Mouse (Mus musculus) E14TG2a.4 (cell line): ENCODE data around the gene Eci1.

Source experiments
- H3K27me3 ChIP-seq: 2 replicates; pipeline ENCODE4 v1.6.1; 2014; ENCODE audit warnings: low read length, control low read depth; ENCODE audit not compliant: insufficient read depth
- H3K36me3 ChIP-seq: 2 replicates; pipeline ENCODE4 v1.6.1; 2014; ENCODE audit warnings: low read length, control low read depth; ENCODE audit not compliant: insufficient read depth
- H3K4me1 ChIP-seq: replicated peaks from 2 replicates; pipeline ENCODE4 v1.6.1; 2014; ENCODE audit warnings: low read depth, low read length, control low read depth
- H3K4me3 ChIP-seq: replicated peaks from 2 replicates; pipeline ENCODE4 v1.5.1; 2014; ENCODE audit warnings: mild to moderate bottlenecking, low read length
- H3K9me3 ChIP-seq: 2 replicates; pipeline ENCODE4 v1.6.1; 2014; ENCODE audit warnings: low read length, control low read depth
- CTCF ChIP-seq: conservative IDR thresholded peaks from 2 replicates; pipeline ENCODE4 v1.5.1; 2014; ENCODE audit warnings: low read length
- NANOG ChIP-seq: IDR thresholded peaks from 2 replicates; pipeline ENCODE4 v1.6.1; 2014; ENCODE audit warnings: borderline replicate concordance, low read length, mixed read lengths
- POU5F1 ChIP-seq: IDR thresholded peaks from 2 replicates; pipeline ENCODE4 v1.6.1; 2014; ENCODE audit warnings: low read length, borderline replicate concordance

Gene Eci1

DNA sequence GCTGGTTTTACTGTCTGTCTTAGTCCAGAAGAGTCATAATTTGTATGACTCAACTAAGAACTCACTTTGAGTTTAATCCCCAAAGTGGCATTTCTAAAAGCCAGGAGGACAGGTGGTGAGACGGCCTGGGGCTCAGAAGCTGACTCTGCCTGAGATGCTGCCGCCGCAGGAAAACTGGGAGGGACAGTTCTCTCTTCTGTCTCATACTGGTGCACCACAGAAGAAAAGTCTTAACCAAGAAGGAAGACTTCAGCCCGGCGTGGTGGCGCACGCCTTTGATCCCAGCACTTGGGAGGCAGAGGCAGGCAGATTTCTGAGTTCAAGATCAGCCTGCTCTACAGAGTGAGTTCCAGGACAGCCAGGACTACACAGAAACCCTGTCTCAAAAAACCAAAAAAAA is 536 bp upstream of the Eci1 start:
- H3K27me3 ChIP-seq, result no peaks in the 10 kb centered on the region
- H3K36me3 ChIP-seq, result peaks cover 58% of the 10 kb centered on the region
- peak overlapping the region; percentile 85; the same call in 1 of the 2 replicates for H3K4me3 ChIP-seq
- no peaks in the 10 kb centered on the region for H3K9me3 ChIP-seq
- no peak for TF ChIP-seq NANOG
- no peak for TF ChIP-seq CTCF
- no peak for TF ChIP-seq POU5F1
- peaks cover 57% of the 10 kb centered on the region for H3K4me1 ChIP-seq

DNA sequence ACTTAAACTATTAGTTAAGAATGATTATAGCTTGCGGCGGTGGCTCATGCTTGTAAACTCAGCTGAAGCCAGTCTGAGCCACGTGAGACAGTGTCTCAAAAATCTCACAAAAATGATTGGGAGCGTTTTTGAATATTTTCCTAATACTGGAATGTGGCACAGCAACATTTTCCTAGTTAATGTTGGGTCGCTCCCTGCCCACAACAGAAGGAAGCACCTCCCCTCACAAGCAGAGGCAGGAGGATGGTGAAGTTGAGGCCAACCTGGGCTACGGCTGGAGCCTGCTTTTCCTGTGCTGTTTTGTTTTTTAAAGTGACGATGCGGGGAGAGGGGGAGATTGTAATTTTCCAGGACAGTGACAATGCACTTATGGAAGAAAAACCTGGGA is 723 bp downstream of the Eci1 start:
- Histone ChIP-seq H3K27me3 (no peaks in the 10 kb centered on the region), H3K9me3 (no peaks in the 10 kb centered on the region), H3K4me1 (peaks cover 49% of the 10 kb centered on the region), H3K4me3 (peak overlapping the region; percentile 85), H3K36me3 (peaks cover 46% of the 10 kb centered on the region)
- TF ChIP-seq CTCF (no peak), POU5F1 (no peak), NANOG (no peak)

DNA sequence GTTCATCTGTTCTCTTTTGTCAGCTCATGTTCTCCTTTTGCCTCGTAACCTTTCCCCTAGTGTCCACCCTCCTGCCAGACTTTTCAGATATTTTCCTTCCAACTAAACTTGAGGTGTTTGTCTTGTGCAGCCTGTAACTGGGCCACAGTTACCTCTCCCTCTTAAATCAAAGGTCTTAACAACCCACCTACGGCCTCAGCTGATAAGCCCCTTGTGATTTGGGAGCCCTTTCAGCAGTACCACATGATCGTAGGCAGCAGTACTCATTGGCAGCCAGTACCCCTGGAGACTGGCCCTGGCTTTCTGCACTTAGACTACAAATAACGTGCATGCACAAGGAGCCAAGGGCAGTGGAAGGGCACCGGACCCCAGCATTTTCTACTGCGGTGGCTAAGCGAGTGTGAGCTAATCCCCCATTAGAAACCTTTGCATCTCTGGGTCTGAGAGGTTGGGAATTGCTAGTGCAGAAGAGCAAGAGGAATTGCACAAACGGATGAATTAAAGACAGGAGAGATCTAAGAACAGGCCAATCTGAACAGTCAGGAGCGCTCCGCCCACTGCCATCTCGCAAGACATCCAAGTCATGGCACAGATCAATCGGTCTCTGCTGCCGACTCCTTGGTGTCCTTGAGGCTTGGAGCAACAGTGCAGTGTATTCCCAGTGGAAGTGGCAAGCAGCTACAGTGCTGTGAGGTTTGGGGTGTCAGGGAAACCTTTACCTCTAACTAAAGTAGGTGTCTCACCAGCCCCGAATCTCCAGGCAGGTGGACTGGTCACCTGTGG is 3.0 kb downstream of the Eci1 start:
- H3K4me3 ChIP-seq, result no peak overlapping the region
- H3K4me1 ChIP-seq, result peaks cover 39% of the 10 kb centered on the region

DNA sequence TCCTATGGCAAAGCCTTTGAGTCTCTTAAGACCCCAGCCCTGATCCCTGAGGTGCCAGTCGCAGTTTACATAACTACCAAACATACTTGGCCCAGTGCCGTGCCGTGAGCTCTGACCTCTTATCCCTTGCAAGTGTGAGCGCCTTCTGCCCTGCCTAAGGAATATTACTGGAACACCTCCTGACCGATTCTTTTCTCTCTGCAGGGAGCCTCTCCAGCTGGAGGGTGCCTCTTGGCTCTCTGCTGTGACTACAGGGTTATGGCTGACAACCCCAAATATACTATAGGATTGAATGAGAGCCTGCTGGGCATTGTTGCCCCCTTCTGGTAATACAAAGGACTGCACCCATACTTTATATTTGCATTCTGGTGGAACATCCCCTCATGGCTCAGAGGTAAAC is 10.6 kb downstream of the Eci1 start:
- H3K27me3 ChIP-seq, result no peaks in the 10 kb centered on the region
- no peak overlapping the region for H3K4me3 ChIP-seq
- peaks cover 63% of the 10 kb centered on the region for H3K36me3 ChIP-seq
- no peaks in the 10 kb centered on the region for H3K9me3 ChIP-seq
- peaks cover 17% of the 10 kb centered on the region for H3K4me1 ChIP-seq
- no peak for TF ChIP-seq POU5F1
- TF ChIP-seq CTCF, result peak; percentile 77

More for the DNA sequence above, 3.0 kb downstream of the Eci1 start:
- TF ChIP-seq CTCF, result no peak
- H3K27me3 ChIP-seq, result no peaks in the 10 kb centered on the region
- peaks cover 40% of the 10 kb centered on the region for H3K36me3 ChIP-seq
- no peaks in the 10 kb centered on the region for H3K9me3 ChIP-seq

- no peak overlapping the region for H3K4me3 ChIP-seq
- no peaks in the 10 kb centered on the region for H3K27me3 ChIP-seq
- peaks cover 33% of the 10 kb centered on the region for H3K4me1 ChIP-seq
- H3K36me3 ChIP-seq, result peaks cover 62% of the 10 kb centered on the region
- H3K9me3 ChIP-seq, result no peaks in the 10 kb centered on the region
- no peak for TF ChIP-seq NANOG
- no peak for TF ChIP-seq POU5F1
- no peak for TF ChIP-seq CTCF
Observed at GRCm38 (mm10) chr17:24440377-24440776, 13.9 kb downstream of the Eci1 start.

- no peak for TF ChIP-seq NANOG
- no peak for TF ChIP-seq POU5F1
- TF ChIP-seq CTCF, result peak; percentile 28
- no peaks in the 10 kb centered on the region for H3K9me3 ChIP-seq
- no peaks in the 10 kb centered on the region for H3K27me3 ChIP-seq
- peaks cover 29% of the 10 kb centered on the region for H3K4me1 ChIP-seq
- H3K4me3 ChIP-seq, result no peak overlapping the region
- H3K36me3 ChIP-seq, result peaks cover 62% of the 10 kb centered on the region
Observed at GRCm38 (mm10) chr17:24441148-24441547, 14.7 kb downstream of the Eci1 start.

GRCm38 (mm10) chr17:24442107-24442506 is 15.7 kb downstream of the Eci1 start:
- peaks cover 29% of the 10 kb centered on the region for H3K4me1 ChIP-seq
- H3K9me3 ChIP-seq, result no peaks in the 10 kb centered on the region
- TF ChIP-seq CTCF (no peak), POU5F1 (no peak), NANOG (no peak)
- peak overlapping the region; percentile 29; the same call in 1 of the 2 replicates for H3K4me3 ChIP-seq
- peaks cover 70% of the 10 kb centered on the region for H3K36me3 ChIP-seq
- no peaks in the 10 kb centered on the region for H3K27me3 ChIP-seq

DNA sequence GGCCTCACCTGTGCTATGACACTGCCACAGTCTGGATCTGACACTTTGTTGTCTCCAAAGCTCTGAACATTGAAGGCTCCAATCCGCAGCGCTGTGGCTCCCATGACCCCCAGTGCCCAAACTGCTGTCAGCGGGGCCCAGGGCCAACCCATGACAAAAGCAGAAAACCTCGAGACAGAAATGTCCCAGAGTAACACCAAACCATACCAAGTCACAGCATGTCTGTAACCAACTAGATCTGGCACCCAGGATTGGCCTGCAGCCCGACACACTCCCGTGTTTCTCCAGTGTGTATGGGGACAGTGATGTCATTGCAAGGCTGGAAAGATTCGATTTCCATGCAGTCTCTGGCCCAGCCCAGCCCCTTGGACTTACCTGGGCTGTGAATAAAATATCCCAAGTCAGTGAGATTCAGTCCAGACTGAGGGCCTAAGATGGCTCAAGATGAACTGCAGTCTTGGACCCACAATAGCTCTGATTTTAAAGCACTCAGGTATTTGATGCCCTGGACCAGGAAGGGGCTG is 16.3 kb downstream of the Eci1 start, which contains the start of gene Dnase1l2:
Dnase1l2 (minus strand) TSS at position 474 of the 524 bp plus-strand sequence.
- TF ChIP-seq CTCF (no peak), POU5F1 (no peak), NANOG (no peak)
- H3K4me3 ChIP-seq, result peak within 1 kb of the TSS; percentile 29; the same call in 1 of the 2 replicates
- peaks cover 71% of the 10 kb centered on the region for H3K36me3 ChIP-seq
- H3K4me1 ChIP-seq, result peaks cover 29% of the 10 kb centered on the region
- no peaks in the 10 kb centered on the region for H3K9me3 ChIP-seq
- no peaks in the 10 kb centered on the region for H3K27me3 ChIP-seq
